Mouse (Mus musculus): ENCODE data around the gene Etv6.

Etv6 gene

GRCm38 (mm10) chr6:134246109-134246508, 210.6 kb downstream of the Etv6 start:
- in situ Hi-C loops (cut with MboI, MseI): no loop called here

DNA sequence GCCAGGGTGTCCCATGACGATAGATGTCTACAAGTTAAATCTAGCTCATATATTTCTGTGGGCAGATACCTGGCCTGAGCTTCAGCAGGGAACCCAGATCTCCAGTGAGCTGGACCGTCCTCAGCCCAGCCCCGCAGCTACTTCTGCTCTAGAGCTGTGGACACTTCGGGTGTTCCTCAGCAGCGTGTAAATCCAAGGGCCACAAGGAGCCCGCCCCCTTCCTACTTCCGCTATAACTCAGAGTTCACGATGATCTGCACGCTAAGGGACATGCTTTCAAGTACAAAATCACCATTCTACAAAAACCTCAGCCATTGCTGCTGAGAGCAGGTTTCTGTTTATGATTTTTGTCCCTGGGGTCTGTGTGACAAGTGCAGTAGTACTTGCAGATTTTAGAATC, 211.8 kb downstream of the Etv6 start:
- in situ Hi-C loops (cut with MboI, MseI): no loop called here

DNA sequence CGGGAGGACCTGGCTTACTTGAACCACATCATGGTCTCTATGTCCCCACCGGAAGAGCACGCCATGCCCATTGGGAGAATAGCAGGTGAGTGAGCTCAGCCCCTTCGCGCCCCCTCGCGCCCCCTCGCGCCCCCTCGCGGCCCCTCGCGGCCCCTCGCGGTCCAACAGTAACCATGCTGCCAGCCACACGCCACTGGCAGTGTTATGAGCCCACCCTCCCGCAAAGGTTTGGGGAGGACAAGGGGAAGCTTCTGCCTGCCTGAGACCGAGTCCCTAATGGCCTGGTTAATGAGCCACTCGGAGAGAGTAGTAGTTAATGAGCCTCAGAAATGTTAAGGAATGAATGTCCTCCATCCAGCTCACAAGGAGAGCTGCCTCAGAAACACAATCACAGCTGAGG, 213.2 kb downstream of the Etv6 start:
- in situ Hi-C loops (cut with MboI, MseI): no loop called here

- in situ Hi-C loops (cut with MboI, MseI): no loop called here
Measured at GRCm38 (mm10) chr6:134250764-134251163, 215.3 kb downstream of the Etv6 start.

GRCm38 (mm10) chr6:134251364-134251763, 215.9 kb downstream of the Etv6 start:
- in situ Hi-C loops (cut with MboI, MseI): no loop called here

- in situ Hi-C loops (cut with MboI, MseI): no loop called here
Measured at GRCm38 (mm10) chr6:134252081-134252755, 216.7 kb downstream of the Etv6 start.

- in situ Hi-C loops (cut with MboI, MseI): no loop called here
Measured at GRCm38 (mm10) chr6:134256369-134256768, 220.9 kb downstream of the Etv6 start.

DNA sequence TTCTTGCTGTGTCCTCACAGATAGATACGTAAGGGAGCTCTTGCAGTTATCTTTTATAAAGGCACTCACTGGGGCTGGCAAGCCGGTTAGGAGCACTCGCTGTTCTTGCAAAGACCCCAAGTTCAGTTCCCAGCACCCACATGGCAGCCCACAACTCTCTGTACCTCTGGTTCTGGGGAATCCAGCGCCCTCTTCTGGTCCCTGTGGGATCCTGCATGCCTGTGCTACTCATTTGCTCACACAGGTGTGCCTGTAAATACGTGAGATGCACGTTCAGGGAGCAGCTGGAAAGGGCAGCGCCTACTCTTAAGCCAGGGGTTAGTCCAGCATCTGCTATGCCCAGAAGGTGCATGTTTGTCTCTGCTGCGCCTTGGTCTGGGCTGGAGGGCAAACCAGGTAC, 224.4 kb downstream of the Etv6 start:
- in situ Hi-C loops (cut with MboI, MseI): no loop called here

- in situ Hi-C loops (cut with MboI, MseI): no loop called here
Measured at GRCm38 (mm10) chr6:134261904-134262303, 226.4 kb downstream of the Etv6 start.

- in situ Hi-C loops (cut with MboI, MseI): no loop called here
Measured at GRCm38 (mm10) chr6:134262383-134262782, 226.9 kb downstream of the Etv6 start.

DNA sequence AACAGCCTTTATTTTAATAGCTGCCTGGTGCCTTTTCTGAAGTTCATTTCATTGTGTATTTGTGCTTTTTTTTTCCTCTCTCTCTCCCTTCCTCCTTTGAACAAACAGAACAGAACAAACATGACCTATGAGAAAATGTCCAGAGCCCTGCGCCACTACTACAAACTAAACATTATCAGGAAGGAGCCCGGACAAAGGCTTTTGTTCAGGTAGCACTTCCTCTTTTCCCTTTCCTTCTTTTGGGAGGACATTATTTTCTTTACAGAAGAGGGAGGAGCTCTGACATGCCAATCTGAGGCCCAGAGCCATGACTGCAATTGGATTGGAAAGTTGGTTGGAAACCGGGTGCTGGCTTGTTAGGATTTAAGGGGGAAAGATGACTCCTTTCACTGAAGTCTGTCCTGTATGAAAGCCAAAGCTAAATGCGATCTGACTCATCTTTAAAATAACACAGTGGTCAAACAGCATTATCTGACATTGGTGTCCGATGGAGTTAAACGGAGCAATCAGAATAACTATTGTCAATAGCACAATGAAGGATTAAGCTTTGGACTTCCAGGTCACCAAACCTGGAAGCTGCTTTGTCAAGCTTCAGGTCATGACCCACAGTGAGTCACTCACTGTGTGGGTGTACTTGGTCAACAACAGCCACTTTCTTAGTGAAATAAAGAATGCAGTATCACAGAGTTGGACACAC, 227.6 kb downstream of the Etv6 start:
- in situ Hi-C loops (cut with MboI, MseI): no loop called here

- in situ Hi-C loops (cut with MboI, MseI): loop anchor here (5.0 kb wide), 1 partner anchor 37 kb away; no protein-coding TSS in a partner anchor
Measured at GRCm38 (mm10) chr6:134273884-134274283, 238.4 kb downstream of the Etv6 start.

GRCm38 (mm10) chr6:134276954-134277353, 241.5 kb downstream of the Etv6 start:
- in situ Hi-C loops (cut with MboI, MseI): no loop called here

DNA sequence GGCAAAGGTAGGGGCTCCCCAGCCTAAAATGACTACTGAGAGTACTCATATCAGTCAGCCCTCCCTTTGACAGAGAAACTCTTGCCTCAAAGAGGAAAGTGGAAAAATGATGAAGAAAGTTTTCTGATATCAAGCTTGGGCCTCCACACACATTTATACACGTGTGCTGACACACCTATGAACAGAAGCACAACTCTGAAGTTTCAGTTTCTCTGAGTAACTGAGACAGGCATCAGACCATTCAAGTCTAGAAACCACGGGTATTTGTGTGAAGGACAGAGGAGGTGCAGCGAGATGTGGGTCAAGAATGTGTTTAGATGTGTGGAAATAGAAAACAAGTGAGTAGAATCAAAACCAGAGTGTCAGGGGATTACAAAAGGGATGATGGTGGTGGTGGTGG, 246.6 kb downstream of the Etv6 start:
- in situ Hi-C loops (cut with MboI, MseI): loop anchor here (5.0 kb wide), 1 partner anchor 85 kb away; no protein-coding TSS in a partner anchor

GRCm38 (mm10) chr6:134291823-134292222, 256.3 kb downstream of the Etv6 start:
- in situ Hi-C loops (cut with MboI, MseI): no loop called here

DNA sequence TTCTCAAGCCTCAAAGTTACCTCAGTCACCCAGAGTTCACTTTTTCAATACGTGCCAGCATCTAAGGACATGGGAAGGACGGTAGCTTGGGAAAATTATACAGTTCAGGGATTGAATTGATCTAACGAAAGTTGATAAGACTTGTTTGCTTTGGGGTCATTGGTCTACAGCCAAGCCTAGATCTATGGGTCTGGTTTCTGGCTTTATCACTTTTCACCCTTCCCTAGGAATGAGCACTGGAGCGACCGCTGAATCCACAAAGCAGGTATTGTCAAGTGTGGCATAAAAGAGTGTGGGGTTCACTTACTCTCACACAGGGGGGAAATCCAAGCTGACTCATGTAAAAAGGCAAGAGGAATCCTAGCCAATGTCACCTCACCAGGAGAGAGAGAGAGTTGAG, 256.9 kb downstream of the Etv6 start:
- in situ Hi-C loops (cut with MboI, MseI): no loop called here

- in situ Hi-C loops (cut with MboI, MseI): no loop called here
Measured at GRCm38 (mm10) chr6:134293615-134294508, 258.4 kb downstream of the Etv6 start.

- in situ Hi-C loops (cut with MboI, MseI): no loop called here
Measured at GRCm38 (mm10) chr6:134297884-134298619, 262.6 kb downstream of the Etv6 start.

DNA sequence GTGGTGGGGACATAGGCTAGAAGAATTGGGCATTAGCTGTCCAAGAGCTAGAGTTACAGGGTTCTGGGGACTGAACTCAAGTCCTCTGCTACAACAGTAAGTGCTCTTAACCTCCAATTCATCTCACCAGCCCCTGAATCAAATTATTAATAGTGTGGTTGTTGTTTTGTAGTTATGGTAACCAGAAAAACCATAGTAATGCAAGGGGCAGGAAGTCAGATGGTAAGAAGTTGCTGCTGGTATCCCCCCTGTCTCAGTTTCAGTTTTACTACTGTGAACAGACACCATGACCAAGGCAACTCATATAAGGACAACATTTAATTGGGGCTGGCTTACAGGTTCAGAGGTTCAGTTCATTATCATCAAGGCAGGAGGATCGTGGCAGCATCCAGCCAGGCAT, 266.5 kb downstream of the Etv6 start:
- in situ Hi-C loops (cut with MboI, MseI): no loop called here

DNA sequence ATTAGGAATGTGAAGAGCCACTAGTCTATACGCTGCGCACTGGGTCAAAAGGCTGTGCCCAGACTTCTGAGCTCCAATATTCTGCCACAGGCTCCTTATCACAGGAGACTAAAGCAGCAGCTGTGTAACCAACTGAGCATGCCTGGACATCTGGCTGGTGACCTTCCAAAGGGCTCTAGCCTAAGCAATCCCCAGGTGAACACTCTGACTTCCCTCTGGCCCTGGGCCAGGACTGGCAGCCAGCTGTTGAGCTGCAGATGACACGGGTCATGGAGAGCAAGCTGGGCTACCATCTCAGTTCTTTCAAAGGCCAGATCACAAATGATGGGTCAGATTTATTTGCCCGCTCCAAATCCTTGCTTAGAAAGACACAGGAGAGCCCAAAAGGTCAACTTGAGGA, 275.8 kb downstream of the Etv6 start:
- in situ Hi-C loops (cut with MboI, MseI): no loop called here

- in situ Hi-C loops (cut with MboI, MseI): no loop called here
Measured at GRCm38 (mm10) chr6:134312571-134312970, 277.1 kb downstream of the Etv6 start.

- in situ Hi-C loops (cut with MboI, MseI): no loop called here
Measured at GRCm38 (mm10) chr6:134317371-134317770, 281.9 kb downstream of the Etv6 start.
